Mouse (Mus musculus) brain, embryonic 14.5 days (tissue): Measurements from ENCODE around the gene Ap4s1.

Experiments used
- CTCF ChIP-seq: fragments of 200-500 bp; IDR thresholded peaks from 2 replicates; pipeline ENCODE4 v1.5.1; 2012; ENCODE audit warnings: inconsistent platforms, mild to moderate bottlenecking, moderate library complexity, borderline replicate concordance; ENCODE audit not compliant: insufficient read depth, insufficient read length; ENCODE audit errors: extremely low read depth
- POLR2A ChIP-seq: fragments of 200-500 bp; IDR thresholded peaks from 2 replicates; pipeline ENCODE4 v1.6.1; 2012; ENCODE audit warnings: mild to moderate bottlenecking, inconsistent platforms, borderline replicate concordance; ENCODE audit not compliant: poor library complexity, insufficient read depth, insufficient read length, severe bottlenecking; ENCODE audit errors: extremely low read depth

DNA sequence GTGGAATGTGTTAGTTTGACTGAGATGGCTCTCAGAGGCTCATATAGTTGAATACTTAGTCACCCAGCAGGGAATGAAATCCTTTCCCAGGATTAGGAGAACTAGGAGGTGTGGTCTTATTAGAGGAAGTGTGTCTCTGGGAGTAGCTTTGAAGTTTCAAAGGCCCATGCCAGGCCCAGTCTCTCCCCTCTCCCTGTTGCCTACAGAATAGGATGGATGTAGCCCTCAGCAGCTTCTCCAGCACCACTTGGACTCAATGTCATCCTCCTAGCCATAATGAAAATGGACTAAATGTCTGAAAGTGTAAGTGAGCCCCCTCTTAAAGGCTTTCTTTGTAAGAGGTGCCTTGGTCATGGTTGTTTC is 65.7 kb downstream of the Ap4s1 start:
- no peak for TF ChIP-seq POLR2A
- no peak for TF ChIP-seq CTCF
